Mouse (Mus musculus) gastrocnemius, postnatal 4 days (tissue): Measurements from ENCODE around the gene Gpr84. TPM values are rescaled to one million over a fixed set of nuclear protein-coding genes. Genes with fewer than 3 reads are reported as not detected.
A peak's percentile ranks its signal among the peaks of the same experiment; 100 is the strongest.

ENCODE experiments used
- DNase-seq, 2 experiments: peaks; one replicate each; pipeline ENCODE4 v3.0.0; 2021 to 2022; ENCODE audit warnings: low spot score in 2 of 2, mixed read lengths in 2 of 2
- long read RNA-seq, 2 experiments: library from polyadenylated mRNA; stranded (forward); transcript quantifications; one replicate each; pipeline ENCODE4 v2.0.0; 2021
- total RNA-seq, 2 experiments: library from RNA; stranded (reverse); gene quantifications; 2 replicates each; pipeline ENCODE4 v1.2.3; 2021

Gpr84 gene
- under 1 TPM; 0.16 to 0.20 TPM for total RNA-seq
- long read RNA-seq, experiment 1 = 0 reads
- long read RNA-seq, experiment 2 = 0 reads

- no peak for DNase-seq
Observed at GRCm38 (mm10) chr15:103310365-103310910, at the start of gene Gpr84. Gene Gpr84, minus strand, starts transcription at chr15:103310612.

- DNase-seq = peak in 1 of 2 experiments; percentile 48
Observed at GRCm38 (mm10) chr15:103359869-103360602, 49.6 kb upstream of the Gpr84 start.

DNA sequence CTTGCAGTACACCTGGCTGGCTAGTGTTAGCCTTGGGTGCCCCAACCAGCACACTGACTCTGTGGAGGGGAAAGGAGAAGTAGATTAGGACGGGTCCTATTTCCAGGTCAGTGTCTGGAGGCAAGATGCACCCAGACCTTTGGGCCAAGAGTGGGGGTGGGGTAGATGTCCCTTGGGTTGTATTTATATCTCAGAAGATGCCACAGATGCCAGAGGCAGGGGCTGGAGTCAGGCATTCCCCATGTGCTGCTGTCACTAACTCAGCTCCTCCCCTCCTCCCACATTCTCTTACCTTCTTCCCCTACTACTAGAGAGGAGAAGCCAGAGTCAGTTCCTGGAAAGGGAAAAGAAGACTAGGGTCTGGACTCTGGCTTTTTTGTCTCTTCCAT lies 48.7 kb upstream of the Gpr84 start:
- DNase-seq = no peak

GRCm38 (mm10) chr15:103358278-103359121 lies 48.1 kb upstream of the Gpr84 start:
- no peak for DNase-seq

- no peak for DNase-seq
Observed at GRCm38 (mm10) chr15:103357817-103358216, 47.4 kb upstream of the Gpr84 start.

GRCm38 (mm10) chr15:103356130-103356529 lies 45.7 kb upstream of the Gpr84 start:
- no peak for DNase-seq

GRCm38 (mm10) chr15:103355420-103355819 lies 45.0 kb upstream of the Gpr84 start:
- DNase-seq = no peak

DNA sequence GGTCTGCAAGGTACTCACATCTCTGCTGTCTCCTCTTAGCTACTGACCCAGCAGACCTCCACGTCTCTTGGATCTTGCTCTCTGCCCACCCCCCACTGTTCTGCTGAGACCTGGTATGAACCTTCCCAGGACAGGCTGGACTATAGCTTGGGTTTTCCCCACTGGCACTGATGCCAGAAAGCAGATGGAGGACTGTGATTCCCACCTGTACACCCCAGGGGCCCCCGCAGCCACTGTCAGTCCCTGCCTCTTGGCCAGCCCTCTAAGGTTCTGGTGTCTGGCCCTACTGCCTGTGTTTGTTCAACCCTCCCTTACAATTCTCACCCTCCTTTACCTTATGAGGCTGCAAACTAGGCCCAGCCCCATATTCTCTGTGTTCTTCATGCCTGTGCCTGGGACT lies 44.3 kb upstream of the Gpr84 start:
- no peak for DNase-seq

- no peak for DNase-seq
Observed at GRCm38 (mm10) chr15:103353511-103354256, 43.3 kb upstream of the Gpr84 start.

GRCm38 (mm10) chr15:103352856-103353255 lies 42.4 kb upstream of the Gpr84 start:
- DNase-seq = peak in 1 of 2 experiments; percentile 56

GRCm38 (mm10) chr15:103347275-103347684 lies 36.9 kb upstream of the Gpr84 start:
- peak in 1 of 2 experiments; percentile 62 for DNase-seq

GRCm38 (mm10) chr15:103345789-103346188 lies 35.4 kb upstream of the Gpr84 start:
- no peak for DNase-seq

DNA sequence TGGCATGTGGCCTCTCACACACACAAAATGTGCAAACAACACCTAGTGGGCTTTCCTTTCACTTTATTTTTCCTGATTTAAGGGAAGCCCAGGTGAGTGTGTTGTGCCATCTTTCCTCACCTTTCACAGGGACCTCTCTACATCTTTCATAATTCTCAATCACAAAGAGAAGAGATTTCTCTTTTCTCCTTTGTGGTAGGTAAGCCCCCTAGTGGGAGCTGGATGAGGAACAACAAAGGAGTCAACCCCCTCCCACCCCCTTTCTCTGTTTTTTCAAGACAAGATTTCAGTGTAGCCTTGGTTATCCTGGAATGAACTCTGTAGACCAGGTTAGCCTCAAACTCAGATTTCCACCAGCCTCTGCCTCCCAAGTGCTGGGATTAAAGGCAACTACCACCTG lies 33.1 kb upstream of the Gpr84 start:
- no peak for DNase-seq

GRCm38 (mm10) chr15:103343008-103343407 lies 32.6 kb upstream of the Gpr84 start:
- DNase-seq = no peak

DNA sequence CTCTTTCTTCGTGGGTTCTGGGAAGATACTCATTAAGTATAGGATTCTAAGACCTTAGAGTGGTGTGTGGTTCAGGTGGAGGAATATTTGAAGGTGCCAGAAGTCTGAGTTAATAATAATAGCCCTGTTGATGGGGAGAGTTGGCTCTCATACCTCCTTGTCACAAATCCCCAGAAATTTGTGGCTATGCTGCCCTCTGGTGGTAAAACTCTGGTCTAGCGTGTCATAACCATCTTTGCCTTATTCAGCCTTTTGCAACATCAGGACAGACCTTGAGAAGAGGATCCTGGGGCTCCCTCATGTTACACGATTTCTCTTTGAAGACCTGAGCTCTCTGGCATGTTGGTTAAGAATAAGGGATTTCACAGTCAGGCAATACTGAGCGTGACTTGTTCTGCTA lies 32.0 kb upstream of the Gpr84 start:
- DNase-seq = peak; percentile 53 to 71

- peak in 1 of 2 experiments; percentile 16 for DNase-seq
Observed at GRCm38 (mm10) chr15:103341547-103341946, 31.1 kb upstream of the Gpr84 start.

DNA sequence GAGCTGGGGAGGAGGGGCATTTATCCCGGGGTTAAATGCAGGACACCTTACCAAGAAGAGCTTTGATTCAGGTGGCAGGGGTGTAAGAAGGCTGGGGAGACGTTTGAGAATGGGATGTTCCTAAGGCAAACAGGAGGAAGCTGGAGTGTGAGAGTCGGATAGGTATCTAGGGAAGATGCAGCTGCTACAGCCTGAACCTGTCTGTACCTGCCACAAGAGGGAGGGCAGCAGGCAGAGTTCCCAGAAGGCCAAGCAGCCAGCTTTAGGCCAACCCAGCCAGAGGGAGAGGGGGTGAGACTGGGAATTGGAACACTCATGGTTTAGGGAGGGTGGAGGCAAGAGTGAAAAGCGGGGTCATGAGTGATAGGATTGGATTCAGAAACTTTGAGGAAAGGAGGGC lies 30.4 kb upstream of the Gpr84 start:
- DNase-seq = no peak

- DNase-seq = peak in 1 of 2 experiments; percentile 31
Observed at GRCm38 (mm10) chr15:103339961-103340337, 29.5 kb upstream of the Gpr84 start, which contains the start of gene Zfp385a. Gene Zfp385a, minus strand, starts transcription at chr15:103340093.

GRCm38 (mm10) chr15:103339166-103339960 lies 29.0 kb upstream of the Gpr84 start:
- DNase-seq = peak in 1 of 2 experiments; percentile 16

DNA sequence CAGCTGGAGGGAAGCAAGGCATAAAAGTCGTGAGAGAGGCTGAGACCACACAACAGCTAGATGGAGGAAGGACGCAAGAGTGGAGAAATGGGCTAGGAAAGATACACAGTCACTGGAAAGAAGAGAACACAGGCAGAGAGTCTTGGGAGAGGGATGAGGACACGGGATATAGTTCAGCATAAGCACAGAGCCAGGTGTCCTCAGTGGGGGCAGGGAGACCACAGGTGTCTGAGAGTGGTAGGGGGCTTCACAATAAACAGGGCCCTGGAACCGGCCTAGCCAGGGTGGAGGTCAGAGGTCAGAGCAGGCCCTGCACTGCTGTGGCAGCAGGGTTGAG lies 28.4 kb upstream of the Gpr84 start:
- peak in 1 of 2 experiments; percentile 16 for DNase-seq
